Mouse (Mus musculus) kidney, postnatal 14 days (tissue): ENCODE measurements around the gene Olfr986.
"Not testable (repeated sequence)": the region's sequence is repeated elsewhere in the genome, so short reads cannot be mapped to it uniquely, and the experiment has no call there.

Source experiments
- DNase-seq: peaks from one replicate; pipeline ENCODE4 v3.0.0; 2022; ENCODE audit warnings: mixed read lengths

Olfr986 gene

GRCm38 (mm10) chr9:40180620-40181019, at the start of gene Olfr986:
Olfr986 (plus strand) TSS chr9:40180920.
- no peak for DNase-seq

- peak; percentile 8 for DNase-seq
These were observed 43.6 kb upstream of the Olfr986 start for GRCm38 (mm10) chr9:40136987-40137688.

GRCm38 (mm10) chr9:40139484-40139883, 41.2 kb upstream of the Olfr986 start:
- DNase-seq: no peak

GRCm38 (mm10) chr9:40141544-40141943, 39.2 kb upstream of the Olfr986 start:
- no peak for DNase-seq

GRCm38 (mm10) chr9:40155118-40155644, 25.5 kb upstream of the Olfr986 start:
- no peak for DNase-seq

GRCm38 (mm10) chr9:40166446-40166845, 14.3 kb upstream of the Olfr986 start:
- no peak for DNase-seq

- DNase-seq: peak; percentile 15
These were observed 3.7 kb upstream of the Olfr986 start for GRCm38 (mm10) chr9:40177017-40177416.

GRCm38 (mm10) chr9:40185166-40185565, 4.4 kb downstream of the Olfr986 start:
- DNase-seq: not testable (repeated sequence)

GRCm38 (mm10) chr9:40191086-40191876, 10.6 kb downstream of the Olfr986 start:
- DNase-seq: no peak

GRCm38 (mm10) chr9:40192098-40193038, 11.6 kb downstream of the Olfr986 start, which contains the start of gene Zfp202:
Zfp202 (plus strand) TSS chr9:40192316.
- DNase-seq: peak; percentile 92

GRCm38 (mm10) chr9:40195981-40196380, 15.3 kb downstream of the Olfr986 start:
- no peak for DNase-seq

GRCm38 (mm10) chr9:40206546-40206950, 25.8 kb downstream of the Olfr986 start:
- DNase-seq: no peak

GRCm38 (mm10) chr9:40210744-40211143, 30.0 kb downstream of the Olfr986 start:
- DNase-seq: no peak

GRCm38 (mm10) chr9:40214058-40214457, 33.3 kb downstream of the Olfr986 start:
- DNase-seq: no peak

- DNase-seq: no peak
These were observed 35.9 kb downstream of the Olfr986 start for GRCm38 (mm10) chr9:40216651-40217050.

GRCm38 (mm10) chr9:40224289-40224688, 43.6 kb downstream of the Olfr986 start:
- no peak for DNase-seq

- DNase-seq: peak; percentile 56
These were observed 47.4 kb downstream of the Olfr986 start for GRCm38 (mm10) chr9:40227874-40228789.

GRCm38 (mm10) chr9:40228804-40229331, 48.1 kb downstream of the Olfr986 start:
- no peak for DNase-seq

GRCm38 (mm10) chr9:40229479-40229878, 48.8 kb downstream of the Olfr986 start:
- no peak for DNase-seq

- DNase-seq: no peak
These were observed 50.3 kb downstream of the Olfr986 start for GRCm38 (mm10) chr9:40231019-40231418.
